Mouse (Mus musculus): ENCODE measurements around the gene Tnrc18. TPM values are rescaled to one million over a fixed set of nuclear protein-coding genes. Genes with fewer than 3 reads are reported as not detected.

Tnrc18 gene
- total and polyA plus RNA-seq, 3 experiments: 0.71 to 7.7 (median 5.2) TPM

GRCm38 (mm10) chr5:142853585-142853984 lies 36.1 kb upstream of the Tnrc18 start:
- Histone ChIP-seq H3K9ac (ENCODE audit: insufficient read depth, low read depth) (no peak overlapping the region), H3K4me1 (ENCODE audit: control insufficient read depth in 1 of 2, insufficient read depth in 2 of 2) (peaks cover 3 to 5% of the 10 kb centered on the region in 2 experiments; a peak in 2 of 4 replicates), H3K4me3 (replicated peaks in 1 of 3; ENCODE audit: low read depth in 2 of 3, low read length in 2 of 3, poor library complexity in 1 of 3) (no peak overlapping the region), H3K27ac (ENCODE audit: insufficient read depth, low read depth) (no peak overlapping the region), H3K36me3 (replicated peaks in 1 of 2; ENCODE audit: control insufficient read depth in 1 of 2, insufficient read depth in 1 of 2, low read length in 1 of 2) (no peaks in the 10 kb centered on the region), H3K4me2 (ENCODE audit: insufficient read depth, low read depth, poor library complexity, severe bottlenecking) (no peak overlapping the region), H3K27me3 (replicated peaks) (no peaks in the 10 kb centered on the region), H3K9me3 (replicated peaks; ENCODE audit: low read length) (peaks cover 8% of the 10 kb centered on the region), H3K79me2 (replicated peaks; ENCODE audit: control insufficient read depth, extremely low read depth, insufficient read depth, poor library complexity, severe bottlenecking) (no peaks in the 10 kb centered on the region)
- no peak for DNase-seq (ENCODE audit: extremely low read depth)
- in situ Hi-C loops (cut with MboI; ENCODE audit: low pct_ligation_motif_present, low pct_unique_long_range_greater_than_20kb, low sequenced_read_pairs) (loop anchor here (25.0 kb wide), 1 partner anchor 341 kb away; no protein-coding TSS in a partner anchor), dilution Hi-C loops (cut with MboI; ENCODE audit: extremely low pct_ligation_motif_present, extremely low pct_unique_long_range_greater_than_20kb, low sequenced_read_pairs) (no loop called here)
- no peak for TF ChIP-seq POLR2AphosphoS2 (IDR thresholded peaks at IDR 0.05; ENCODE audit: low read depth, low read length)
- TF ChIP-seq USF2 (conservative IDR thresholded peaks at IDR 0.05; ENCODE audit: low read depth, low read length): no peak
- no peak for TF ChIP-seq SMC3 (IDR thresholded peaks at IDR 0.05; ENCODE audit: low read depth, low read length)
- TF ChIP-seq USF1 (IDR thresholded peaks at IDR 0.05; ENCODE audit: low read depth, low read length): no peak
- TF ChIP-seq MYC (IDR thresholded peaks at IDR 0.05; ENCODE audit: low read depth, low read length): no peak
- TF ChIP-seq EP300 (IDR thresholded peaks at IDR 0.05; ENCODE audit: low read length): no peak
- TF ChIP-seq TCF12 (IDR thresholded peaks at IDR 0.05; ENCODE audit: low read depth, low read length): no peak
- no peak for TF ChIP-seq HCFC1 (IDR thresholded peaks at IDR 0.05; ENCODE audit: low read depth, low read length)
- no peak for TF ChIP-seq CHD1 (IDR thresholded peaks at IDR 0.05; ENCODE audit: low read depth, low read length)
- no peak for TF ChIP-seq ETS1 (conservative IDR thresholded peaks at IDR 0.05; ENCODE audit: low read depth, low read length)
- TF ChIP-seq UBTF (IDR thresholded peaks at IDR 0.05; ENCODE audit: low read depth, low read length): no peak
- TF ChIP-seq POLR2A (IDR thresholded peaks at IDR 0.05; ENCODE audit: low read depth, low read length): no peak
- TF ChIP-seq KAT2A (IDR thresholded peaks at IDR 0.05; ENCODE audit: insufficient replicate concordance, low read length): no peak
- TF ChIP-seq MXI1 (IDR thresholded peaks at IDR 0.05; ENCODE audit: low read depth, low read length): no peak
- TF ChIP-seq ZNF384 (IDR thresholded peaks at IDR 0.05; ENCODE audit: low read depth, low read length): no peak

- Histone ChIP-seq H3K9ac (ENCODE audit: insufficient read depth, low read depth) (no peak overlapping the region), H3K27me3 (replicated peaks) (no peaks in the 10 kb centered on the region), H3K27ac (ENCODE audit: insufficient read depth, low read depth) (no peak overlapping the region), H3K4me1 (ENCODE audit: control insufficient read depth in 1 of 2, insufficient read depth in 2 of 2) (peaks cover 3 to 5% of the 10 kb centered on the region in 2 experiments; a peak in 2 of 4 replicates), H3K4me2 (ENCODE audit: insufficient read depth, low read depth, poor library complexity, severe bottlenecking) (no peak overlapping the region), H3K4me3 (replicated peaks in 1 of 3; ENCODE audit: low read depth in 2 of 3, low read length in 2 of 3, poor library complexity in 1 of 3) (no peak overlapping the region), H3K9me3 (replicated peaks; ENCODE audit: low read length) (peaks cover 8% of the 10 kb centered on the region), H3K36me3 (replicated peaks in 1 of 2; ENCODE audit: control insufficient read depth in 1 of 2, insufficient read depth in 1 of 2, low read length in 1 of 2) (no peaks in the 10 kb centered on the region), H3K79me2 (replicated peaks; ENCODE audit: control insufficient read depth, extremely low read depth, insufficient read depth, poor library complexity, severe bottlenecking) (no peaks in the 10 kb centered on the region)
- dilution Hi-C loops (cut with MboI; ENCODE audit: extremely low pct_ligation_motif_present, extremely low pct_unique_long_range_greater_than_20kb, low sequenced_read_pairs) (no loop called here), in situ Hi-C loops (cut with MboI; ENCODE audit: low pct_ligation_motif_present, low pct_unique_long_range_greater_than_20kb, low sequenced_read_pairs) (loop anchor here (25.0 kb wide), 1 partner anchor 339 kb away; no protein-coding TSS in a partner anchor)
- DNase-seq (ENCODE audit: extremely low read depth): no peak
- TF ChIP-seq ZKSCAN1 (IDR thresholded peaks at IDR 0.05; ENCODE audit: borderline replicate concordance, low read depth, low read length) (no peak), E2F4 (IDR thresholded peaks at IDR 0.05; ENCODE audit: insufficient replicate concordance, low read depth, low read length) (no peak), USF1 (IDR thresholded peaks at IDR 0.05; ENCODE audit: low read depth, low read length) (no peak), ZNF384 (IDR thresholded peaks at IDR 0.05; ENCODE audit: low read depth, low read length) (no peak), MAZ (IDR thresholded peaks at IDR 0.05; ENCODE audit: low read depth, low read length) (no peak), CTCF (conservative IDR thresholded peaks at IDR 0.05 in 1 of 2, IDR thresholded peaks at IDR 0.05 in 1 of 2; ENCODE audit: low read depth in 2 of 2, low read length in 2 of 2) (no peak), MXI1 (IDR thresholded peaks at IDR 0.05; ENCODE audit: low read depth, low read length) (no peak), ZC3H11A (IDR thresholded peaks at IDR 0.05; ENCODE audit: low read depth, low read length) (no peak), MAX (IDR thresholded peaks at IDR 0.05; ENCODE audit: low read length) (no peak), TCF12 (IDR thresholded peaks at IDR 0.05; ENCODE audit: low read depth, low read length) (no peak), POLR2AphosphoS2 (IDR thresholded peaks at IDR 0.05; ENCODE audit: low read depth, low read length) (no peak), JUND (conservative IDR thresholded peaks at IDR 0.05; ENCODE audit: low read depth, low read length) (no peak), CHD1 (IDR thresholded peaks at IDR 0.05; ENCODE audit: low read depth, low read length) (no peak), EP300 (IDR thresholded peaks at IDR 0.05; ENCODE audit: low read length) (no peak), POLR2A (IDR thresholded peaks at IDR 0.05; ENCODE audit: low read depth, low read length) (no peak), MYC (IDR thresholded peaks at IDR 0.05; ENCODE audit: low read depth, low read length) (no peak)
These were observed 34.2 kb upstream of the Tnrc18 start for GRCm38 (mm10) chr5:142851681-142852049.

Measured in CH12.LX (cell line).